Mouse (Mus musculus) intestine, embryonic 16.5 days (tissue): ENCODE measurements around the gene 1700003F12Rik. TPM values are rescaled to one million over a fixed set of nuclear protein-coding genes. Genes with fewer than 3 reads are reported as not detected.
A peak's percentile ranks its signal among the peaks of the same experiment; 100 is the strongest.

ENCODE experiments used
- ATAC-seq: fragments of 200-750 bp; cut with Nextera tagmentation; 2 replicates; pipeline ENCODE4 v1.8.0; 2017; ENCODE audit warnings: moderate TSS enrichment, moderate library complexity
- H3K27ac ChIP-seq: fragments of 300-500 bp; sonication (generic); 2 replicates; pipeline ENCODE4 v1.5.1; 2014; ENCODE audit warnings: mild to moderate bottlenecking, low read length
- H3K27me3 ChIP-seq: fragments of 300-500 bp; sonication (generic); replicated peaks from 2 replicates; pipeline ENCODE4 v1.6.1; 2014; ENCODE audit warnings: low read length, control low read depth, mixed read lengths; ENCODE audit not compliant: control insufficient read depth, insufficient read depth
- H3K36me3 ChIP-seq: fragments of 300-500 bp; sonication (generic); 2 replicates; pipeline ENCODE4 v1.6.1; 2014; ENCODE audit warnings: low read length, control low read depth; ENCODE audit not compliant: control insufficient read depth, insufficient read depth
- H3K4me1 ChIP-seq: fragments of 300-500 bp; sonication (generic); 2 replicates; pipeline ENCODE4 v1.6.1; 2014; ENCODE audit warnings: low read length, control low read depth, mixed read lengths; ENCODE audit not compliant: control insufficient read depth, insufficient read depth
- H3K4me2 ChIP-seq: fragments of 300-500 bp; sonication (generic); 2 replicates; pipeline ENCODE4 v1.6.1; 2014; ENCODE audit warnings: low read depth, low read length, control low read depth
- H3K4me3 ChIP-seq: fragments of 300-500 bp; sonication (generic); 2 replicates; pipeline ENCODE4 v1.5.1; 2014; ENCODE audit warnings: mild to moderate bottlenecking, low read length
- H3K9ac ChIP-seq: fragments of 300-500 bp; sonication (generic); 2 replicates; pipeline ENCODE4 v1.6.1; 2014; ENCODE audit warnings: low read depth, low read length
- H3K9me3 ChIP-seq: fragments of 300-500 bp; sonication (generic); 2 replicates; pipeline ENCODE4 v1.6.1; 2016; ENCODE audit warnings: low read length, control low read depth; ENCODE audit not compliant: control insufficient read depth
- WGBS: fragments of 180-500 bp; shearing (Covaris S2); extraction: QIAGEN DNeasy Blood & Tissue Kit; methylation state at CpG from one replicate; pipeline ENCODE4 v1.1.7; 2014; 5-methylcytosine and 5-hydroxymethylcytosine counted together
- polyA plus RNA-seq: library from polyadenylated mRNA; unstranded; fragments of >200 nt; fragmentation: Nextera tagmentation; extraction: Ambion mirVana; gene quantifications from 2 replicates; pipeline ENCODE4 v1.2.1, GENCODE M21; 2015

The 1700003F12Rik gene
- polyA plus RNA-seq, 1 experiment from 2014 or later, result 0.46 TPM

- no peak overlapping the region for H3K9ac ChIP-seq
- 90% methylated on average over 6 of the region's 6 CpGs for WGBS
- no peak for ATAC-seq
Measured at GRCm38 (mm10) chr2:154555235-154555634, 8.3 kb downstream of the 1700003F12Rik start.

GRCm38 (mm10) chr2:154557184-154557832 is 10.4 kb downstream of the 1700003F12Rik start:
- Histone ChIP-seq H3K4me2 (no peak overlapping the region), H3K36me3 (peaks cover 2% of the 10 kb centered on the region; the same call in 1 of the 2 replicates), H3K4me1 (peaks cover 7% of the 10 kb centered on the region; the same call in 1 of the 2 replicates), H3K9me3 (no peaks in the 10 kb centered on the region), H3K4me3 (no peak overlapping the region), H3K27me3 (no peaks in the 10 kb centered on the region), H3K27ac (no peak overlapping the region), H3K9ac (no peak overlapping the region)
- no peak; the same call in 1 of the 2 replicates for ATAC-seq
- 52% methylated on average over 5 of the region's 5 CpGs for WGBS

More at GRCm38 (mm10) chr2:154555235-154555634, 8.3 kb downstream of the 1700003F12Rik start:
- Histone ChIP-seq H3K9me3 (no peaks in the 10 kb centered on the region), H3K4me2 (no peak overlapping the region), H3K36me3 (no peaks in the 10 kb centered on the region), H3K4me1 (peaks cover 9% of the 10 kb centered on the region; the same call in 1 of the 2 replicates), H3K27me3 (peaks cover 6% of the 10 kb centered on the region), H3K27ac (no peak overlapping the region), H3K4me3 (no peak overlapping the region)

GRCm38 (mm10) chr2:154558264-154559039 is 11.6 kb downstream of the 1700003F12Rik start, which contains the start of gene Necab3:
Gene Necab3, minus strand, starts transcription at chr2:154558890.
- H3K4me2 ChIP-seq, result peak within 1 kb of the TSS; percentile 54
- peak within 1 kb of the TSS; percentile 34 for H3K4me3 ChIP-seq
- H3K9me3 ChIP-seq, result no peaks in the 10 kb centered on the region
- H3K27ac ChIP-seq, result no peak within 1 kb of the TSS
- H3K9ac ChIP-seq, result peak within 1 kb of the TSS; percentile 53
- H3K36me3 ChIP-seq, result peaks cover 2% of the 10 kb centered on the region; the same call in 1 of the 2 replicates
- 6% methylated on average over 34 of the region's 34 CpGs for WGBS
- peaks cover 7% of the 10 kb centered on the region; the same call in 1 of the 2 replicates for H3K4me1 ChIP-seq
- no peaks in the 10 kb centered on the region for H3K27me3 ChIP-seq
- peak; percentile 55; the same call in 1 of the 2 replicates for ATAC-seq

GRCm38 (mm10) chr2:154563612-154564170 is 16.8 kb downstream of the 1700003F12Rik start:
- Histone ChIP-seq H3K9me3 (no peaks in the 10 kb centered on the region), H3K4me2 (no peak overlapping the region), H3K4me1 (peaks cover 19% of the 10 kb centered on the region), H3K4me3 (no peak overlapping the region), H3K9ac (no peak overlapping the region), H3K36me3 (peaks cover 4% of the 10 kb centered on the region; the same call in 1 of the 2 replicates), H3K27me3 (no peaks in the 10 kb centered on the region), H3K27ac (no peak overlapping the region)
- ATAC-seq, result no peak
- WGBS, result 88% methylated on average over 22 of the region's 22 CpGs

- no peak for ATAC-seq
- whole genome bisulfite sequencing, result 71% methylated on average over 3 of the region's 3 CpGs
- Histone ChIP-seq H3K27me3 (no peaks in the 10 kb centered on the region), H3K4me1 (peaks cover 23% of the 10 kb centered on the region), H3K4me3 (no peak overlapping the region), H3K27ac (no peak overlapping the region), H3K9ac (no peak overlapping the region), H3K9me3 (no peaks in the 10 kb centered on the region), H3K36me3 (peaks cover 4% of the 10 kb centered on the region; the same call in 1 of the 2 replicates), H3K4me2 (no peak overlapping the region)
Measured at GRCm38 (mm10) chr2:154565562-154565961, 18.7 kb downstream of the 1700003F12Rik start.

- ATAC-seq, result no peak
- Histone ChIP-seq H3K27ac (no peak overlapping the region), H3K36me3 (peaks cover 4% of the 10 kb centered on the region; the same call in 1 of the 2 replicates), H3K4me2 (no peak overlapping the region), H3K27me3 (no peaks in the 10 kb centered on the region), H3K9me3 (no peaks in the 10 kb centered on the region), H3K4me3 (no peak overlapping the region), H3K4me1 (peaks cover 29% of the 10 kb centered on the region), H3K9ac (0 out of 2 replicates have a peak overlapping the region, but pooled peaks have one; percentile 44)
- WGBS, result 39% methylated on average over 8 of the region's 8 CpGs
Measured at GRCm38 (mm10) chr2:154566641-154567040, 19.8 kb downstream of the 1700003F12Rik start.

GRCm38 (mm10) chr2:154567766-154568165 is 20.9 kb downstream of the 1700003F12Rik start:
- Histone ChIP-seq H3K36me3 (0 out of 2 replicates have a peak, but pooled peaks cover 2% of the 10 kb centered on the region), H3K27ac (peak overlapping the region; percentile 76), H3K9ac (peak overlapping the region; percentile 41; the same call in 1 of the 2 replicates), H3K27me3 (no peaks in the 10 kb centered on the region), H3K9me3 (no peaks in the 10 kb centered on the region), H3K4me3 (peak overlapping the region; percentile 77), H3K4me1 (peaks cover 31% of the 10 kb centered on the region), H3K4me2 (peak overlapping the region; percentile 72)
- no peak for ATAC-seq
- WGBS, result 64% methylated on average over 2 of the region's 2 CpGs

- Histone ChIP-seq H3K27ac (peak overlapping the region; percentile 76), H3K9ac (peak overlapping the region; percentile 76), H3K4me1 (peaks cover 31% of the 10 kb centered on the region), H3K36me3 (0 out of 2 replicates have a peak, but pooled peaks cover 2% of the 10 kb centered on the region), H3K27me3 (no peaks in the 10 kb centered on the region), H3K4me2 (peak overlapping the region; percentile 72), H3K9me3 (no peaks in the 10 kb centered on the region), H3K4me3 (peak overlapping the region; percentile 77)
- 18% methylated on average over 10 of the region's 10 CpGs for WGBS
- peak; percentile 36 for ATAC-seq
Measured at GRCm38 (mm10) chr2:154568329-154569070, 21.6 kb downstream of the 1700003F12Rik start.
